Mouse (Mus musculus): Measurements from ENCODE around the gene Herc2. TPM values are rescaled to one million over a fixed set of nuclear protein-coding genes. Genes with fewer than 3 reads are reported as not detected.

Herc2 gene
- polyA plus RNA-seq, 1 experiment from 2014 or later, result 22.9 TPM

DNA sequence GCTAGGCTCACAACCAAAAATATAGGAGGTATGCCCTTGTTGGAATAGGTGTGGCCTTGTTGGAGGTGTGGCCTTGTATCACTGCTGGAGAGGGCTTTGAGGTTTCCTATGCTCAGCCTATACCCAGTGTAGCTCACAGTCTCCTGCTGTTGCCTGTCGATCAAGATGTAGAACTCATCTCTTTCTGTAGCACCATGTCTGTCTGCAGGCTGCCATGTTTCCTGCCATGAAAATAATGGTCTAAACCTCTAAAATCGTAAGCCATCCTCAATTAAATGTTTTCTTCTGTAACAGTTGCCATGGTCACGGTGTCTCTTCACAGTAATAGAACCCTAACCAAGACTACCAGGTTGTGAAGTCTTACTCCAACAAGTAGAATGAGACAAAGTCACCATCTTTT, 26.4 kb upstream of the Herc2 start:
- Histone ChIP-seq H3K27me3 (no peaks in the 10 kb centered on the region), H3K9me3 (no peaks in the 10 kb centered on the region), H3K36me3 (no peaks in the 10 kb centered on the region), H3K4me1 (peaks cover 6% of the 10 kb centered on the region), H3K4me2 (no peak overlapping the region), H3K9ac (no peak overlapping the region), H3K27ac (no peak overlapping the region), H3K4me3 (no peak overlapping the region)
- 88% methylated on average over 3 of the region's 3 CpGs for WGBS
- no peak for ATAC-seq (ENCODE audit: insufficient number of reproducible peaks, low FRiP score, low TSS enrichment, low read depth)

DNA sequence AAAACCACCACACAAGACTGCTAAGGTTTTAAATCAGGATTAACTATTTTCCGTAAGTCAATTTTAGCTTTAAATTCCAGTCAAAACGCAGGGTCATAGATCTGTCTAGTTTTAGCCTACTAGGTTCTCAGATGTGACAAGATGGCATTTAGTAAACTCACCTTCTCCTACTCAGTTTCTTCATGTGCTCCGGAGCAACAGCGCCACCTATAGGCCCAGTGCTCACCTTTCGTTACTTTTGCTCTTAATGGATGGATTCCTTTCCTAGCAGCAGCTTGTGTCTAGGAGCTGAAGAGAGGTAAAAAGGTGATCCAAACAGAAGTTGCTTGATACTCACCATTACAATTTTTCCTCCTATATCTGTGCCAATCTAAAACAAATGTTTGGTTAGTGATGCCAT, 7.6 kb upstream of the Herc2 start:
- Histone ChIP-seq H3K36me3 (no peaks in the 10 kb centered on the region), H3K4me3 (no peak overlapping the region), H3K9ac (no peak overlapping the region), H3K4me2 (no peak overlapping the region), H3K4me1 (no peaks in the 10 kb centered on the region), H3K27ac (no peak overlapping the region), H3K9me3 (no peaks in the 10 kb centered on the region), H3K27me3 (no peaks in the 10 kb centered on the region)
- no peak for ATAC-seq (ENCODE audit: insufficient number of reproducible peaks, low FRiP score, low TSS enrichment, low read depth)
- 11% methylated on average over 5 of the region's 5 CpGs for WGBS

- Histone ChIP-seq H3K27ac (no peak overlapping the region), H3K36me3 (no peaks in the 10 kb centered on the region), H3K27me3 (no peaks in the 10 kb centered on the region), H3K4me1 (no peaks in the 10 kb centered on the region), H3K9ac (no peak overlapping the region), H3K4me3 (no peak overlapping the region), H3K9me3 (no peaks in the 10 kb centered on the region), H3K4me2 (no peak overlapping the region)
- 65% methylated on average over 4 of the region's 4 CpGs for WGBS
- no peak for ATAC-seq (ENCODE audit: insufficient number of reproducible peaks, low FRiP score, low TSS enrichment, low read depth)
Measured at GRCm38 (mm10) chr7:56043577-56044266, 6.3 kb upstream of the Herc2 start.

DNA sequence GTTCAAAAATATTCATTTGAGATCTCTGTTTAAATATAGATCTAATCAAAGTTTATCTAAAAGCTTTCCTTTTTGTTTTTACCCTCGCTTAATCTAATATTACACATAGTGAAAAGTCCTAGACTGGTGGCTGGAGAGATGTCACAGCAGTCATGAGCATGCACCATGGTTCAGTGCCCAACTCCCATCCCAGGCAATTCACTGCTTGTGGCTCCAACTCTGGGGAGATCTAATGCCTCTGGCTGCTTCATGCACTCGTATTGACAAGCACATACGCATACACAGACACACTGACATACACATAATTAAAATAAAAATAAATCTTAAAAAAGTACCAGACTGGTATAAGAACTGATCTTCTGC, 5.7 kb upstream of the Herc2 start:
- Histone ChIP-seq H3K27me3 (no peaks in the 10 kb centered on the region), H3K36me3 (no peaks in the 10 kb centered on the region), H3K27ac (no peak overlapping the region), H3K4me3 (no peak overlapping the region), H3K9me3 (no peaks in the 10 kb centered on the region), H3K4me1 (peaks cover 4% of the 10 kb centered on the region; the same call in 1 of the 2 replicates), H3K9ac (no peak overlapping the region), H3K4me2 (no peak overlapping the region)
- ATAC-seq (ENCODE audit: insufficient number of reproducible peaks, low FRiP score, low TSS enrichment, low read depth), result no peak
- 78% methylated on average over 3 of the region's 3 CpGs for WGBS

GRCm38 (mm10) chr7:56047178-56047577, 2.8 kb upstream of the Herc2 start:
- Histone ChIP-seq H3K27me3 (no peaks in the 10 kb centered on the region), H3K4me3 (no peak overlapping the region), H3K36me3 (no peaks in the 10 kb centered on the region), H3K4me1 (peaks cover 9% of the 10 kb centered on the region), H3K4me2 (no peak overlapping the region), H3K9me3 (no peaks in the 10 kb centered on the region), H3K9ac (no peak overlapping the region), H3K27ac (no peak overlapping the region)
- no peak for ATAC-seq (ENCODE audit: insufficient number of reproducible peaks, low FRiP score, low TSS enrichment, low read depth)
- 96% methylated on average over 1 of the region's 1 CpGs for whole genome bisulfite sequencing

- H3K27ac ChIP-seq, result peak overlapping the region; percentile 90
- H3K4me2 ChIP-seq, result peak overlapping the region; percentile 55
- H3K4me3 ChIP-seq, result peak overlapping the region; percentile 92
- under 1% methylated on average over 18 of the region's 18 CpGs for WGBS
- peak overlapping the region; percentile 74 for H3K9ac ChIP-seq
- H3K9me3 ChIP-seq, result no peaks in the 10 kb centered on the region
- H3K4me1 ChIP-seq, result peaks cover 12% of the 10 kb centered on the region
- no peaks in the 10 kb centered on the region for H3K27me3 ChIP-seq
- H3K36me3 ChIP-seq, result 0 out of 2 replicates have a peak, but pooled peaks cover 3% of the 10 kb centered on the region
- ATAC-seq (ENCODE audit: insufficient number of reproducible peaks, low FRiP score, low TSS enrichment, low read depth), result no peak
Measured at GRCm38 (mm10) chr7:56050487-56050911, 503 bp downstream of the Herc2 start.

DNA sequence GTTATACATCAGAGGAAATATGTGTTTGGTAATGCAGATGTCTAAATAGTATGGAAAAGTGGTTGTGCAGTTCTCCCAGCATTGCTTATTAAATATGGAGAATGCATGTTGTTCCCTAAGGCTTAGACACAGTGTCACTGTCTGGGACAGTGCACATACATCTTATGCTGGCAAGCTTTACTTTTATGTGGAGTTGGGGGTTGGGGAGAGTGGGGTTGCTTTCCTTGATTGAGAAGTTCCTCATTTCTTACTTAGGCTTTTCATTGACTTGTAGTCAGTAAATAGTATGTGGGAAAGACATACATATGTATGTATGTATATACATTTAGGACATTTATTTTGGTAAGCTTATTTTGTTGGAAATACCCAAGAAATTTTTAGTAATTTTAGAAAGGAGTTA, 3.0 kb downstream of the Herc2 start:
- ATAC-seq (ENCODE audit: insufficient number of reproducible peaks, low FRiP score, low TSS enrichment, low read depth), result no peak
- H3K4me2 ChIP-seq, result no peak overlapping the region

GRCm38 (mm10) chr7:56055338-56055737, 5.3 kb downstream of the Herc2 start:
- Histone ChIP-seq H3K27me3 (no peaks in the 10 kb centered on the region), H3K4me2 (no peak overlapping the region), H3K27ac (no peak overlapping the region), H3K36me3 (peaks cover 18% of the 10 kb centered on the region), H3K9me3 (no peaks in the 10 kb centered on the region), H3K4me3 (no peak overlapping the region), H3K4me1 (peaks cover 7% of the 10 kb centered on the region), H3K9ac (no peak overlapping the region)
- 90% methylated on average over 3 of the region's 3 CpGs for WGBS
- ATAC-seq (ENCODE audit: insufficient number of reproducible peaks, low FRiP score, low TSS enrichment, low read depth), result no peak

More for the DNA sequence above, 3.0 kb downstream of the Herc2 start:
- Histone ChIP-seq H3K4me3 (no peak overlapping the region), H3K27ac (no peak overlapping the region), H3K4me1 (peaks cover 12% of the 10 kb centered on the region), H3K36me3 (peaks cover 18% of the 10 kb centered on the region), H3K27me3 (no peaks in the 10 kb centered on the region), H3K9me3 (no peaks in the 10 kb centered on the region), H3K9ac (no peak overlapping the region)

GRCm38 (mm10) chr7:56064876-56065275, 14.9 kb downstream of the Herc2 start:
- 92% methylated on average over 1 of the region's 1 CpGs for WGBS
- H3K27me3 ChIP-seq, result no peaks in the 10 kb centered on the region
- no peak for ATAC-seq (ENCODE audit: insufficient number of reproducible peaks, low FRiP score, low TSS enrichment, low read depth)

DNA sequence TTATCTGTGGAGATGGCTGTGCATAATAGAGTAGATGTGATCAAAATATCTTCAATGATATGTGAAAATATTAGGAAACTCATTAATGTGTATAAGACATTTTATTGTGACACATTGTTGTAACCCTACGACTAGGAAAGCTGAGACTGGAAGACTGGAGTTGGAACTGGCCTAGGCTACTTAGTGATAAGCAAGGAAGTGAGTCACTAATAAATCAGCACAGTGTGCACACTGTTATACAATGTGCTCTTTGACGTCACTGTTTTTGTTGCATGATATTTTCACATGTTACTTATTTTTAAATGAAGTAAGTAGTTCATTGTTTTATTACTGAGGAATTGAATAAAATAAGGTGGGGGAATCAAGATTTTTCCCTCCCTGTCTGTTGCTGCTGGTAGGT, 16.1 kb downstream of the Herc2 start:
- H3K4me1 ChIP-seq, result no peaks in the 10 kb centered on the region
- ATAC-seq (ENCODE audit: insufficient number of reproducible peaks, low FRiP score, low TSS enrichment, low read depth), result no peak
- H3K27ac ChIP-seq, result no peak overlapping the region
- H3K9ac ChIP-seq, result no peak overlapping the region
- H3K4me2 ChIP-seq, result no peak overlapping the region
- WGBS, result 71% methylated on average over 2 of the region's 2 CpGs
- H3K27me3 ChIP-seq, result no peaks in the 10 kb centered on the region
- H3K36me3 ChIP-seq, result peaks cover 4% of the 10 kb centered on the region
- H3K4me3 ChIP-seq, result no peak overlapping the region
- no peaks in the 10 kb centered on the region; the same call in 1 of the 2 replicates for H3K9me3 ChIP-seq

More at GRCm38 (mm10) chr7:56064876-56065275, 14.9 kb downstream of the Herc2 start:
- Histone ChIP-seq H3K36me3 (peaks cover 4% of the 10 kb centered on the region), H3K9me3 (no peaks in the 10 kb centered on the region; the same call in 1 of the 2 replicates), H3K4me3 (no peak overlapping the region), H3K4me2 (no peak overlapping the region), H3K4me1 (no peaks in the 10 kb centered on the region), H3K27ac (no peak overlapping the region), H3K9ac (no peak overlapping the region)

DNA sequence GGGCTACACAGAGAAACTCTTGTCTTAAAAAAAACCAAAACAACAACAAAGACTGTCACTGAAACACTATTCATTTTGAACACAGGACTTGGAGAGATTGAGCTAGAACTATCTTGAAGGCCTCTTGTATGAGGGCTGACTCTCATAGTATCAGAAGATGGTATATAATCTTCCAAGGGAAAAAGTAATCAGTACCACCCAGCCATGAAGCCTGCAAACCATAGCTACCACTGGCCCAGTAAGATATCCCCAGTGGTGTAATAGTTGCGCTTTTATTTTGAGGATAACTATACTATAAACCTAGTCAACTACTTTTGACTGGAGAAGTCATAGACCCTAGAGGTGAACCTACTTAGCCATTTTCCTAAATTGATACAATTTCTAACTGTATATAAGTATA, 16.6 kb downstream of the Herc2 start:
- no peak overlapping the region for H3K4me2 ChIP-seq
- H3K9me3 ChIP-seq, result no peaks in the 10 kb centered on the region; the same call in 1 of the 2 replicates
- H3K27ac ChIP-seq, result no peak overlapping the region
- no peak overlapping the region for H3K9ac ChIP-seq
- no peaks in the 10 kb centered on the region for H3K4me1 ChIP-seq
- peaks cover 3% of the 10 kb centered on the region for H3K36me3 ChIP-seq
- WGBS, result 98% methylated on average over 1 of the region's 1 CpGs
- no peak overlapping the region for H3K4me3 ChIP-seq
- no peak for ATAC-seq (ENCODE audit: insufficient number of reproducible peaks, low FRiP score, low TSS enrichment, low read depth)
- H3K27me3 ChIP-seq, result no peaks in the 10 kb centered on the region

GRCm38 (mm10) chr7:56071724-56072123, 21.7 kb downstream of the Herc2 start:
- Histone ChIP-seq H3K4me2 (no peak overlapping the region), H3K4me1 (no peaks in the 10 kb centered on the region), H3K36me3 (peaks cover 8% of the 10 kb centered on the region), H3K9ac (no peak overlapping the region), H3K27me3 (no peaks in the 10 kb centered on the region), H3K27ac (no peak overlapping the region), H3K9me3 (no peaks in the 10 kb centered on the region), H3K4me3 (no peak overlapping the region)
- 87% methylated on average over 4 of the region's 4 CpGs for WGBS
- no peak for ATAC-seq (ENCODE audit: insufficient number of reproducible peaks, low FRiP score, low TSS enrichment, low read depth)

GRCm38 (mm10) chr7:56083034-56083433, 33.0 kb downstream of the Herc2 start:
- Histone ChIP-seq H3K4me2 (no peak overlapping the region), H3K9ac (no peak overlapping the region), H3K4me3 (no peak overlapping the region), H3K27ac (no peak overlapping the region), H3K4me1 (no peaks in the 10 kb centered on the region), H3K36me3 (peaks cover 23% of the 10 kb centered on the region), H3K27me3 (no peaks in the 10 kb centered on the region), H3K9me3 (no peaks in the 10 kb centered on the region)
- no peak for ATAC-seq (ENCODE audit: insufficient number of reproducible peaks, low FRiP score, low TSS enrichment, low read depth)
- 81% methylated on average over 2 of the region's 2 CpGs for WGBS

All from limb, embryonic 15.5 days (tissue).